9 mouse cellular contexts compared by ENCODE assay signal in the genomic region with DNA sequence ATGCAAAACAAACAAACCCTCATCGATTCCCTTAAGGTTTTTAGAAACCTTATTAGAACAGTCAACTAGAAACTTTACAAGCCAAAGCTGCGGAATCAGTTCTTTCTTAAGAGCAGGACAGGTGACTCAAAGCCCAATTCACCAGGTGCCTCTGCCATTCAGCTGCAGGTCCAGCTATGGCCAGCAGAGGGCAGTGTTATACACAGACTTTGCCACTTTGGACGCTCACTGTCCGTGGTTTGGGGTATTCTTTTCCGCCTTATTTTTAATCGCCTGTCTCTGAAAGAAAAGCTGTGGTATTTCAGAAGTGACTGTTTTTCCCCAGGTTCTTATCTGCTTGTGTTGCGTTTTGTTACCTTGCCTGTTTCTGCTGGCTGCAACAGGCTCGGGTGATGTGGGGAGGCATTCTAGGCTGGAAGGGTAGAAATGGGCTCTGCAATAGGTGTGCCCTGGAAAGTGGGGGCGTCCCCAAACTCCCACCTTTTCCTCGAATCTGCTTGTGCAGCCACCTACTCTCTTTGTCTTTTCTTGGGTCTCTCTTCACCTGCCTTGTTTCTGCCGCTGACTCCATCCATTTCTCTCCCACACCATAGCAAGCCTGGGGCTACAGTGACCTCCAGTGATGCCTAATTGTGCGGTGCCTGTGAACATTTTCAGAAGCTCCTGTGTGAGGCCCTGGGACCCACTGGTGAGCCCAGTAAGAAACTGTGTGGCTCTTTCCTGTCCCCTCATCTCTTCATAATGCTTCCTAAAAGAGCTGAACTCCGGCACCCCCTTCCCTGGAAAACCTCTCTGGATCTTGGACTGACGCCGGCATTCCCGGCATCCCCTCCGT.
DNase-seq lines count a peak whose midpoint lies in the region; ATAC-seq and TF ChIP-seq lines count a peak whose summit lies in the region.
"Had no signal": no experiment of that assay in that cellular context is flagged by ENCODE, and none has a peak within 500 bp of the region (broad histone marks: within the 10 kb centered on the region; RNA-seq: fewer than 3 reads in every experiment).

No protein-coding gene starts in this region.

- DNase-seq in CD4-positive helper T cell, adult 2 months (ENCODE audit: low read depth, low spot score) = peak; percentile 64
- DNase-seq in embryonic facial prominence, embryonic 14.5 days (ENCODE audit: low spot score) = peak; percentile 76
- DNase-seq in kidney, postnatal 10 days = peak; percentile 84
- DNase-seq in testis, postnatal 14 days (ENCODE audit: low spot score) = peak; percentile 55

- no peaks in the 10 kb centered on the region for H3K27me3 ChIP-seq in embryonic facial prominence, embryonic 14.5 days (replicated peaks; ENCODE audit: control insufficient read depth, insufficient read depth, low read length)
- no peaks in the 10 kb centered on the region for H3K27me3 ChIP-seq in heart, embryonic 15.5 days
- 0 out of 2 replicates have a peak, but pooled peaks cover 4% of the 10 kb centered on the region for H3K27me3 ChIP-seq in liver, embryonic 15.5 days
- H3K27me3 ChIP-seq in neural tube, embryonic 13.5 days = no peaks in the 10 kb centered on the region

- H3K9me3 ChIP-seq in embryonic facial prominence, embryonic 14.5 days (ENCODE audit: control insufficient read depth, low read length) = no peaks in the 10 kb centered on the region
- no peaks in the 10 kb centered on the region for H3K9me3 ChIP-seq in heart, embryonic 15.5 days (replicated peaks)
- H3K9me3 ChIP-seq in liver, embryonic 15.5 days (replicated peaks) = no peaks in the 10 kb centered on the region
- no peaks in the 10 kb centered on the region for H3K9me3 ChIP-seq in neural tube, embryonic 13.5 days

- no peak overlapping the region for H3K27ac ChIP-seq in bone marrow, adult 2 months (ENCODE audit: control insufficient read depth, insufficient read depth, low read depth, low read length, poor library complexity)
- no peak overlapping the region for H3K27ac ChIP-seq in embryonic facial prominence, embryonic 14.5 days (replicated peaks; ENCODE audit: low read depth, low read length)
- no peak overlapping the region for H3K27ac ChIP-seq in heart, embryonic 15.5 days
- H3K27ac ChIP-seq in liver, embryonic 15.5 days (replicated peaks) = no peak overlapping the region
- H3K27ac ChIP-seq in neural tube, embryonic 13.5 days (replicated peaks) = no peak overlapping the region

- H3K36me3 ChIP-seq in embryonic facial prominence, embryonic 14.5 days (ENCODE audit: control insufficient read depth, insufficient read depth, low read length) = no peaks in the 10 kb centered on the region
- H3K36me3 ChIP-seq in heart, embryonic 15.5 days = no peaks in the 10 kb centered on the region
- no peaks in the 10 kb centered on the region for H3K36me3 ChIP-seq in liver, embryonic 15.5 days (replicated peaks)
- H3K36me3 ChIP-seq in neural tube, embryonic 13.5 days = no peaks in the 10 kb centered on the region

- no peak for ATAC-seq in embryonic facial prominence, embryonic 14.5 days (ENCODE audit: low read depth)
- no peak for ATAC-seq in heart, embryonic 15.5 days (replicated peaks; ENCODE audit: insufficient number of reproducible peaks, insufficient read depth, low FRiP score, low read depth)
- ATAC-seq in liver, embryonic 15.5 days (ENCODE audit: insufficient read depth) = no peak
- peak; percentile 67; the same call in 1 of the 2 replicates for ATAC-seq in neural tube, embryonic 13.5 days (ENCODE audit: low read depth)

- H3K4me1 ChIP-seq in bone marrow, adult 2 months (ENCODE audit: control insufficient read depth, insufficient read depth, low read length) = no peaks in the 10 kb centered on the region
- H3K4me1 ChIP-seq in embryonic facial prominence, embryonic 14.5 days (ENCODE audit: control insufficient read depth, insufficient read depth, low read length) = no peaks in the 10 kb centered on the region
- H3K4me1 ChIP-seq in heart, embryonic 15.5 days (replicated peaks) = peaks cover 4% of the 10 kb centered on the region
- no peaks in the 10 kb centered on the region for H3K4me1 ChIP-seq in liver, embryonic 15.5 days (replicated peaks)
- peaks cover 3% of the 10 kb centered on the region; the same call in 1 of the 2 replicates for H3K4me1 ChIP-seq in neural tube, embryonic 13.5 days (replicated peaks)

- H3K9ac ChIP-seq in embryonic facial prominence, embryonic 14.5 days (ENCODE audit: low read depth, low read length) = no peak overlapping the region
- H3K9ac ChIP-seq in heart, embryonic 15.5 days = no peak overlapping the region
- no peak overlapping the region for H3K9ac ChIP-seq in liver, embryonic 15.5 days
- H3K9ac ChIP-seq in neural tube, embryonic 13.5 days = peak overlapping the region; percentile 56; the same call in 1 of the 2 replicates

- WGBS in bone marrow, adult 2 months = 45% methylated on average over 17 of the region's 17 CpGs
- 42% methylated on average over 17 of the region's 17 CpGs for WGBS in embryonic facial prominence, embryonic 14.5 days
- 43% methylated on average over 17 of the region's 17 CpGs for WGBS in heart, embryonic 15.5 days
- whole genome bisulfite sequencing in liver, embryonic 15.5 days (ENCODE audit: insufficient replicate concordance) = 40% methylated on average over 17 of the region's 17 CpGs
- WGBS in neural tube, embryonic 13.5 days = 46% methylated on average over 17 of the region's 17 CpGs

- no peak for TF ChIP-seq POLR2A in bone marrow, adult 2 months (IDR thresholded peaks at IDR 0.05; ENCODE audit: borderline replicate concordance, control insufficient read depth, low read depth, low read length)

- no peak overlapping the region for H3K4me3 ChIP-seq in bone marrow, adult 2 months (replicated peaks; ENCODE audit: control insufficient read depth, low read depth, low read length)
- peak overlapping the region; percentile 8; the same call in 1 of the 2 replicates for H3K4me3 ChIP-seq in embryonic facial prominence, embryonic 14.5 days (ENCODE audit: low read depth, low read length)
- H3K4me3 ChIP-seq in heart, embryonic 15.5 days = peak overlapping the region; percentile 32
- no peak overlapping the region for H3K4me3 ChIP-seq in liver, embryonic 15.5 days (replicated peaks)
- peak overlapping the region; percentile 26 for H3K4me3 ChIP-seq in neural tube, embryonic 13.5 days
- H3K4me3 ChIP-seq: erythroblast, embryonic 14.5 days had no signal

- peak; percentile 93 for TF ChIP-seq CTCF in bone marrow, adult 2 months (IDR thresholded peaks at IDR 0.05; ENCODE audit: control insufficient read depth, insufficient read depth, low read length)

- peak overlapping the region; percentile 40 for H3K4me2 ChIP-seq in embryonic facial prominence, embryonic 14.5 days (ENCODE audit: low read depth, low read length)
- peak overlapping the region; percentile 59 for H3K4me2 ChIP-seq in heart, embryonic 15.5 days
- H3K4me2 ChIP-seq in liver, embryonic 15.5 days = peak overlapping the region; percentile 34; the same call in 1 of the 2 replicates
- peak overlapping the region; percentile 53 for H3K4me2 ChIP-seq in neural tube, embryonic 13.5 days

Comparison
In these comparisons a context has a peak if more than half of its experiments do, and no peak if none do; other contexts are left out.
1. H3K4me3 ChIP-seq: peak in embryonic facial prominence, embryonic 14.5 days (single experiment), heart, embryonic 15.5 days (single experiment) and neural tube, embryonic 13.5 days (single experiment); none in bone marrow, adult 2 months (single experiment) and liver, embryonic 15.5 days (single experiment).
2. Peak in every context shown above with its lines, with median percentiles within 50 percentile points of each other: DNase-seq and H3K4me2 ChIP-seq.